Mouse (Mus musculus) MEL (cell line): ENCODE measurements at regions not wholly inside any gene's neighbourhood (a gene's known extent, or its start where the extent isn't known, plus 50 kb on each side); places are given as distances from the start of the nearest gene placed in this dataset.

Experiments
- DNase-seq: peaks from one replicate; pipeline ENCODE4 v3.0.0; 2011; ENCODE audit warnings: low read depth, low spot score
- H3K27ac ChIP-seq: 2 replicates; pipeline ENCODE4 v1.5.1; 2012; ENCODE audit warnings: low read depth, mild to moderate bottlenecking, control low read depth, low read length, moderate library complexity; ENCODE audit not compliant: control insufficient read depth
- H3K27me3 ChIP-seq, 2 experiments: fragments of 150-350 bp in 1 of 2; sonication (generic) in 1 of 2; 2 replicates each; pipeline ENCODE4 v1.6.1; 2012; ENCODE audit warnings: low read length in 2 of 2, mild to moderate bottlenecking in 2 of 2, improper control_type of control experiment in 1 of 2, moderate library complexity in 1 of 2; ENCODE audit not compliant: insufficient read depth in 2 of 2, control insufficient read depth in 1 of 2
- H3K36me3 ChIP-seq, 2 experiments: 2 replicates each; pipeline ENCODE4 v1.6.1; 2012 to 2014; ENCODE audit warnings: low read length in 2 of 2, improper control_type of control experiment in 1 of 2, inconsistent platforms in 1 of 2, mild to moderate bottlenecking in 1 of 2; ENCODE audit not compliant: insufficient read depth in 2 of 2, control insufficient read depth in 1 of 2
- H3K4me1 ChIP-seq, 2 experiments: fragments of 150-350 bp in 1 of 2; sonication (generic) in 1 of 2; 2 replicates each; pipeline ENCODE4 v1.6.1; 2012; ENCODE audit warnings: low read length in 2 of 2, improper control_type of control experiment in 1 of 2, mild to moderate bottlenecking in 1 of 2; ENCODE audit not compliant: insufficient read depth in 2 of 2, control insufficient read depth in 1 of 2
- H3K4me3 ChIP-seq, 2 experiments: fragments of 150-350 bp in 1 of 2; sonication (generic) in 1 of 2; 2 replicates each; pipeline ENCODE4 v1.5.1; 2012; ENCODE audit warnings: low read depth in 2 of 2, low read length in 2 of 2, mild to moderate bottlenecking in 2 of 2, moderate library complexity in 2 of 2, control low read depth in 1 of 2, improper control_type of control experiment in 1 of 2; ENCODE audit not compliant: control insufficient read depth in 1 of 2, insufficient read depth in 1 of 2
- H3K79me2 ChIP-seq: 2 replicates; pipeline ENCODE4 v1.6.1; 2012; ENCODE audit warnings: mild to moderate bottlenecking, low read length, moderate library complexity; ENCODE audit not compliant: control insufficient read depth, poor library complexity, insufficient read depth
- H3K9ac ChIP-seq: 2 replicates; pipeline ENCODE4 v1.6.1; 2012; ENCODE audit warnings: low read depth, mild to moderate bottlenecking, control low read depth, low read length, moderate library complexity; ENCODE audit not compliant: control insufficient read depth, poor library complexity, severe bottlenecking
- H3K9me3 ChIP-seq: fragments of 150-350 bp; sonication (generic); replicated peaks from 2 replicates; pipeline ENCODE4 v1.6.1; 2012; ENCODE audit warnings: mild to moderate bottlenecking, low read length, improper control_type of control experiment, moderate library complexity; ENCODE audit not compliant: insufficient read depth
- BHLHE40 ChIP-seq: IDR thresholded peaks from 2 replicates; pipeline ENCODE4 v1.6.1; 2012; ENCODE audit warnings: low read depth, mild to moderate bottlenecking, inconsistent platforms, low read length, improper control_type of control experiment, borderline replicate concordance
- CTCF ChIP-seq, 3 experiments: IDR thresholded peaks in 2 of 3; conservative IDR thresholded peaks in 1 of 3; 2 replicates each; pipeline ENCODE4 v1.5.1; 2011 to 2012; ENCODE audit warnings: low read length in 3 of 3, low read depth in 2 of 3, mild to moderate bottlenecking in 2 of 3, improper control_type of control experiment in 1 of 3, inconsistent platforms in 1 of 3, mixed read lengths in 1 of 3, moderate library complexity in 1 of 3; ENCODE audit not compliant: control insufficient read depth in 1 of 3, insufficient read depth in 1 of 3, poor library complexity in 1 of 3, severe bottlenecking in 1 of 3
- ELF1 ChIP-seq: IDR thresholded peaks from 2 replicates; pipeline ENCODE4 v1.6.1; 2014; ENCODE audit warnings: low read depth, mild to moderate bottlenecking, inconsistent platforms, low read length, improper control_type of control experiment, moderate library complexity
- EP300 ChIP-seq, 2 experiments: IDR thresholded peaks; 2 replicates each; pipeline ENCODE4 v1.6.1; 2011; ENCODE audit warnings: improper control_type of control experiment in 2 of 2, low read length in 2 of 2, low read depth in 1 of 2, mild to moderate bottlenecking in 1 of 2
- ETS1 ChIP-seq: IDR thresholded peaks from 2 replicates; pipeline ENCODE4 v1.6.1; 2012; ENCODE audit warnings: low read depth, mild to moderate bottlenecking, inconsistent platforms, low read length, improper control_type of control experiment, moderate library complexity
- MEF2A ChIP-seq: IDR thresholded peaks from 2 replicates; pipeline ENCODE4 v1.6.1; 2014; ENCODE audit warnings: low read depth, mild to moderate bottlenecking, inconsistent platforms, low read length, improper control_type of control experiment; ENCODE audit not compliant: poor library complexity, insufficient replicate concordance, severe bottlenecking; ENCODE audit errors: extremely low read depth
- POLR2AphosphoS2 ChIP-seq: IDR thresholded peaks from 2 replicates; pipeline ENCODE4 v1.6.1; 2011; ENCODE audit warnings: low read length, improper control_type of control experiment
- POLR2AphosphoS5 ChIP-seq: IDR thresholded peaks from 2 replicates; pipeline ENCODE4 v1.6.1; 2012; ENCODE audit warnings: low read depth, borderline replicate concordance, mild to moderate bottlenecking, inconsistent platforms, low read length, moderate library complexity, mixed read lengths
- UBTF ChIP-seq: IDR thresholded peaks from 2 replicates; pipeline ENCODE4 v1.6.1; 2012; ENCODE audit warnings: low read depth, mild to moderate bottlenecking, inconsistent platforms, low read length, improper control_type of control experiment, moderate library complexity, borderline replicate concordance; ENCODE audit not compliant: insufficient read depth
- USF1 ChIP-seq: IDR thresholded peaks from 2 replicates; pipeline ENCODE4 v1.6.1; 2014; ENCODE audit warnings: low read depth, mild to moderate bottlenecking, inconsistent platforms, low read length, improper control_type of control experiment, moderate library complexity
- ZC3H11A ChIP-seq: IDR thresholded peaks from 2 replicates; pipeline ENCODE4 v1.6.1; 2012; ENCODE audit warnings: low read depth, mild to moderate bottlenecking, inconsistent platforms, low read length, improper control_type of control experiment
- ZNF384 ChIP-seq: IDR thresholded peaks from 2 replicates; pipeline ENCODE4 v1.6.1; 2012; ENCODE audit warnings: low read depth, mild to moderate bottlenecking, inconsistent platforms, low read length, improper control_type of control experiment

- Histone ChIP-seq H3K9ac (no peak overlapping the region), H3K9me3 (no peaks in the 10 kb centered on the region), H3K27ac (no peak overlapping the region)
- no peak for DNase-seq
- TF ChIP-seq ZC3H11A (no peak), POLR2AphosphoS2 (no peak), POLR2AphosphoS5 (no peak), EP300 (IDR thresholded peaks at IDR 0.05; ENCODE audit: low read depth in 1 of 2, low read length in 2 of 2) (no peak), UBTF (no peak), ETS1 (no peak), ELF1 (no peak), ZNF384 (no peak), MEF2A (no peak)
- TF ChIP-seq, all 39 proteins: peak for 0
- H3K4me1 ChIP-seq = no peaks in the 10 kb centered on the region
- no peaks in the 10 kb centered on the region for H3K27me3 ChIP-seq
- H3K79me2 ChIP-seq = no peaks in the 10 kb centered on the region
- H3K36me3 ChIP-seq = no peaks in the 10 kb centered on the region
- no peak overlapping the region for H3K4me3 ChIP-seq
Observed at GRCm38 (mm10) chr3:42233756-42234155, 491.3 kb downstream of the D3Ertd751e start.

GRCm38 (mm10) chr3:42235515-42235914 lies 493.1 kb downstream of the D3Ertd751e start:
- Histone ChIP-seq H3K4me1 (no peaks in the 10 kb centered on the region), H3K9ac (no peak overlapping the region), H3K9me3 (no peaks in the 10 kb centered on the region), H3K36me3 (no peaks in the 10 kb centered on the region), H3K4me3 (no peak overlapping the region), H3K27me3 (no peaks in the 10 kb centered on the region), H3K79me2 (no peaks in the 10 kb centered on the region), H3K27ac (no peak overlapping the region)
- DNase-seq = no peak
- TF ChIP-seq BHLHE40 (no peak), CTCF (IDR thresholded peaks at IDR 0.05 in 2 of 3, conservative IDR thresholded peaks at IDR 0.05 in 1 of 3; ENCODE audit: control insufficient read depth in 1 of 3, insufficient read depth in 1 of 3, low read depth in 2 of 3, low read length in 3 of 3, poor library complexity in 1 of 3, severe bottlenecking in 1 of 3) (no peak), MEF2A (no peak), USF1 (no peak)
